Mouse (Mus musculus) embryonic facial prominence, embryonic 11.5 days (tissue): ENCODE results near the gene Hoxb2. TPM values are rescaled to one million over a fixed set of nuclear protein-coding genes. Genes with fewer than 3 reads are reported as not detected.
A peak's percentile ranks its signal among the peaks of the same experiment; 100 is the strongest.

Source experiments
- ATAC-seq: fragments of 200-750 bp; cut with Nextera tagmentation; replicated peaks from 2 replicates; pipeline ENCODE4 v1.8.0; 2017; ENCODE audit warnings: low read depth; ENCODE audit not compliant: insufficient number of reproducible peaks, low FRiP score, low TSS enrichment
- DNase-seq: peaks from one replicate; pipeline ENCODE4 v3.0.0-alpha.2; 2015; ENCODE audit warnings: low spot score
- H3K27ac ChIP-seq: fragments of 300-500 bp; sonication (generic); replicated peaks from 2 replicates; pipeline ENCODE4 v1.5.1; 2014; ENCODE audit warnings: mild to moderate bottlenecking, low read depth, low read length, control low read depth
- H3K27me3 ChIP-seq: fragments of 300-500 bp; sonication (generic); 2 replicates; pipeline ENCODE4 v1.6.1; 2014; ENCODE audit warnings: mild to moderate bottlenecking, low read length, moderate library complexity, mixed read lengths; ENCODE audit not compliant: control insufficient read depth, insufficient read depth
- H3K36me3 ChIP-seq: fragments of 300-500 bp; sonication (generic); replicated peaks from 2 replicates; pipeline ENCODE4 v1.6.1; 2014; ENCODE audit warnings: low read depth, mild to moderate bottlenecking, low read length, moderate library complexity, mixed read lengths; ENCODE audit not compliant: control insufficient read depth, insufficient read depth
- H3K4me1 ChIP-seq: fragments of 300-500 bp; sonication (generic); 2 replicates; pipeline ENCODE4 v1.6.1; 2014; ENCODE audit warnings: low read length, mixed read lengths; ENCODE audit not compliant: control insufficient read depth, insufficient read depth
- H3K4me2 ChIP-seq: fragments of 300-500 bp; sonication (generic); 2 replicates; pipeline ENCODE4 v1.6.1; 2014; ENCODE audit warnings: low read depth, mild to moderate bottlenecking, control low read depth, low read length, moderate library complexity
- H3K4me3 ChIP-seq: fragments of 300-500 bp; sonication (generic); 2 replicates; pipeline ENCODE4 v1.5.1; 2014; ENCODE audit warnings: low read depth, low read length, control low read depth
- H3K9ac ChIP-seq: fragments of 300-500 bp; sonication (generic); replicated peaks from 2 replicates; pipeline ENCODE4 v1.6.1; 2014; ENCODE audit warnings: mild to moderate bottlenecking, control low read depth, low read length
- H3K9me3 ChIP-seq: fragments of 300-500 bp; sonication (generic); replicated peaks from 2 replicates; pipeline ENCODE4 v1.6.1; 2016; ENCODE audit warnings: mild to moderate bottlenecking, low read length, inconsistent platforms, mixed read lengths; ENCODE audit not compliant: control insufficient read depth
- WGBS: fragments of 180-500 bp; shearing (Covaris S2); extraction: QIAGEN DNeasy Blood & Tissue Kit; methylation state at CpG from one replicate; pipeline ENCODE4 v1.1.7; 2014; 5-methylcytosine and 5-hydroxymethylcytosine counted together
- polyA plus RNA-seq: library from polyadenylated mRNA; unstranded; fragments of >200 nt; fragmentation: Nextera tagmentation; extraction: Ambion mirVana; gene quantifications from 2 replicates; pipeline ENCODE4 v1.2.1, GENCODE M21; 2014

Hoxb2 gene
- polyA plus RNA-seq, 1 experiment from 2014 or later = 6.3 TPM

- Histone ChIP-seq H3K9me3 (no peaks in the 10 kb centered on the region), H3K4me3 (no peak overlapping the region), H3K4me1 (no peaks in the 10 kb centered on the region), H3K9ac (no peak overlapping the region), H3K36me3 (no peaks in the 10 kb centered on the region), H3K27me3 (peaks cover 92% of the 10 kb centered on the region), H3K4me2 (no peak overlapping the region), H3K27ac (no peak overlapping the region)
- ATAC-seq (no peak), DNase-seq (no peak)
- WGBS = under 1% methylated on average over 22 of the region's 22 CpGs
These were observed 24.5 kb upstream of the Hoxb2 start for GRCm38 (mm10) chr11:96325747-96326212.

DNA sequence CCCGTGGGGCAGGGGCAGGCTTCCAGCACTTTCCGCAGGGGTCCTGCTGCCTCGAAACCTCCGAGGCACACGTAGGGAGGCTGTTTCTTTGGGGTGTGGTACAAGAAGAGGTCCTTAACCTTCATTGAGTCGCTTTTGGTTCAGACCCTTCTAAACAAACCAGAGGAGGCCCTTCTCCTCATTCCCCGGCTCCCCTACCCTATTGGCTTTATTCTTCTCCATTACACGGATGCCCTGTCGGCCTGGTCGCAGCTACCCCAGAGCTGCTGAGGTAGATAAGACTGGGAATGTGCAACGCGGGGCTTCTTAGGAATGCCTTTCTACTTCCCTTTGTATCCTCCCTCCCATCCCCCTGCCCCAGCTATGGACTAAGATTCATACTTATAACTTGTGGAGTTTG, 23.6 kb upstream of the Hoxb2 start:
- no peak for ATAC-seq
- WGBS = 0% methylated on average over 12 of the region's 12 CpGs
- no peak for DNase-seq
- Histone ChIP-seq H3K27me3 (peaks cover 93% of the 10 kb centered on the region), H3K4me1 (no peaks in the 10 kb centered on the region), H3K4me3 (no peak overlapping the region), H3K9ac (no peak overlapping the region), H3K4me2 (no peak overlapping the region), H3K36me3 (no peaks in the 10 kb centered on the region), H3K27ac (no peak overlapping the region), H3K9me3 (no peaks in the 10 kb centered on the region)

- H3K4me2 ChIP-seq = no peak overlapping the region
- H3K4me3 ChIP-seq = no peak overlapping the region
These were observed 23.2 kb upstream of the Hoxb2 start for GRCm38 (mm10) chr11:96327122-96327521.

DNA sequence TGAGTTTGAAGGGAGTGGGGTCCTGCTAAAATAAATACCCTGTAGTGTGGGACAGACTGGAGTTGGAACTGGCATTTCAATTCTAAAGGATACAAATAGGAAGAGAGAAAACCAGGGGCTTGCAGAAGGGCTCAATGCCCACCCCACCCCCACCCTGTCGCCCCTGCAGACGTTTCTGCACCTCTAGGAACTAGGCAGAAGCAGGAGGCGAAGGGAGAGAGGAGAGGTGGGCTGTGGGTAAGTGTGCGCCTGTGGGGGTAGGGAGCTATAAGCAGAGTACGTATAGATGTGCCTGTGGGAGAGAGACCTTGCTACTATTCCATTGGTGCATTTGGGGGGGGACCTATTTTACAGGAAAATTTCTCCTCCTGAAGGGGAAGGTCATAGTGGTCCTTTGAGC, 22.6 kb upstream of the Hoxb2 start:
- WGBS = 5% methylated on average over 5 of the region's 5 CpGs
- Histone ChIP-seq H3K9ac (no peak overlapping the region), H3K36me3 (no peaks in the 10 kb centered on the region), H3K27ac (no peak overlapping the region), H3K27me3 (peaks cover 93% of the 10 kb centered on the region), H3K4me1 (no peaks in the 10 kb centered on the region), H3K4me2 (no peak overlapping the region), H3K4me3 (no peak overlapping the region), H3K9me3 (no peaks in the 10 kb centered on the region)
- no peak for ATAC-seq
- DNase-seq = no peak

More at GRCm38 (mm10) chr11:96327122-96327521, 23.2 kb upstream of the Hoxb2 start:
- DNase-seq (no peak), ATAC-seq (no peak)
- no peaks in the 10 kb centered on the region for H3K9me3 ChIP-seq
- H3K4me1 ChIP-seq = no peaks in the 10 kb centered on the region
- H3K27me3 ChIP-seq = peaks cover 93% of the 10 kb centered on the region
- H3K27ac ChIP-seq = no peak overlapping the region
- no peak overlapping the region for H3K9ac ChIP-seq
- H3K36me3 ChIP-seq = no peaks in the 10 kb centered on the region
- under 1% methylated on average over 7 of the region's 7 CpGs for WGBS

GRCm38 (mm10) chr11:96328605-96329004, 21.7 kb upstream of the Hoxb2 start:
- no peak for ATAC-seq
- Histone ChIP-seq H3K27ac (no peak overlapping the region), H3K4me1 (no peaks in the 10 kb centered on the region; the same call in 1 of the 2 replicates), H3K4me3 (no peak overlapping the region), H3K4me2 (no peak overlapping the region), H3K9ac (no peak overlapping the region), H3K9me3 (no peaks in the 10 kb centered on the region), H3K27me3 (peaks cover 96% of the 10 kb centered on the region), H3K36me3 (no peaks in the 10 kb centered on the region)
- WGBS = 6% methylated on average over 8 of the region's 8 CpGs
- DNase-seq = no peak

- Histone ChIP-seq H3K9ac (no peak overlapping the region), H3K36me3 (no peaks in the 10 kb centered on the region), H3K9me3 (no peaks in the 10 kb centered on the region), H3K4me2 (no peak overlapping the region), H3K4me3 (no peak overlapping the region; the same call in 1 of the 2 replicates), H3K4me1 (no peaks in the 10 kb centered on the region; the same call in 1 of the 2 replicates), H3K27ac (no peak overlapping the region), H3K27me3 (peaks cover 99% of the 10 kb centered on the region)
- no peak for DNase-seq
- under 1% methylated on average over 8 of the region's 8 CpGs for WGBS
- ATAC-seq = no peak
These were observed 18.2 kb upstream of the Hoxb2 start for GRCm38 (mm10) chr11:96332105-96332504.

DNA sequence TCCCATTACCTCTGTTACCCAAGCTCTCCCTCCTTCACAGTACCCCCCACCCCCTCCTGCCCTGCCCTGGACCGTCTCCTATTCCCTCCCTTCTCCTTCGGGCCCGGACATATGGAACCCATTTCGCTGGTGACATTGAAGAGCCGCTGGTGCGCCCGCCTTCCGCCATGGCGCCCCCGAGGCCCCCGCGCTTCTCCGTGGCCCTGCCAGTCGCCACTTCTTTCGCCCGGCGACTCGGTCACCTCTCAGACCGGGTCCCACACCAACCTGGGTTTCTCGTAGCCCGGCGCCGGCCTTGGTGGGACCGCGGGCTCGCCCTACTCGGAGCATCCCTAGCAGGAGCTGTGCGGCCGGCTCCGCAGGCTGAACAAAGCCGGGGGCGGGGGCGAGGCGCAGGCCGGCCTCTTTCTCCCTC, 17.7 kb upstream of the Hoxb2 start:
- H3K27ac ChIP-seq = no peak overlapping the region
- H3K4me3 ChIP-seq = peak overlapping the region; percentile 28
- peaks cover 99% of the 10 kb centered on the region for H3K27me3 ChIP-seq
- no peaks in the 10 kb centered on the region for H3K9me3 ChIP-seq
- H3K9ac ChIP-seq = peak overlapping the region; percentile 43
- under 1% methylated on average over 35 of the region's 35 CpGs for WGBS
- H3K4me2 ChIP-seq = peak overlapping the region; percentile 48
- 0 out of 2 replicates have a peak, but pooled peaks have one; percentile 29 for ATAC-seq
- peak; percentile 56 for DNase-seq
- no peaks in the 10 kb centered on the region; the same call in 1 of the 2 replicates for H3K4me1 ChIP-seq
- no peaks in the 10 kb centered on the region for H3K36me3 ChIP-seq

- H3K4me2 ChIP-seq = peak overlapping the region; percentile 48
- H3K4me1 ChIP-seq = no peaks in the 10 kb centered on the region; the same call in 1 of the 2 replicates
- H3K27ac ChIP-seq = 0 out of 2 replicates have a peak overlapping the region, but pooled peaks have one; percentile 28
These were observed 16.9 kb upstream of the Hoxb2 start for GRCm38 (mm10) chr11:96333241-96334001.

More at GRCm38 (mm10) chr11:96333241-96334001, 16.9 kb upstream of the Hoxb2 start:
- Histone ChIP-seq H3K9ac (peak overlapping the region; percentile 43; the same call in 1 of the 2 replicates), H3K9me3 (no peaks in the 10 kb centered on the region), H3K4me3 (peak overlapping the region; percentile 28), H3K36me3 (no peaks in the 10 kb centered on the region), H3K27me3 (peaks cover 99% of the 10 kb centered on the region)
- no peak for ATAC-seq
- WGBS = 1% methylated on average over 17 of the region's 17 CpGs
- DNase-seq = no peak
